Mouse (Mus musculus): ENCODE measurements around the gene Pes1. TPM values are rescaled to one million over a fixed set of nuclear protein-coding genes. Genes with fewer than 3 reads are reported as not detected.
A peak's percentile ranks its signal among the peaks of the same experiment; 100 is the strongest.

Pes1 gene
- total and polyA plus RNA-seq, 3 experiments = 240 to 498 (median 301) TPM

DNA sequence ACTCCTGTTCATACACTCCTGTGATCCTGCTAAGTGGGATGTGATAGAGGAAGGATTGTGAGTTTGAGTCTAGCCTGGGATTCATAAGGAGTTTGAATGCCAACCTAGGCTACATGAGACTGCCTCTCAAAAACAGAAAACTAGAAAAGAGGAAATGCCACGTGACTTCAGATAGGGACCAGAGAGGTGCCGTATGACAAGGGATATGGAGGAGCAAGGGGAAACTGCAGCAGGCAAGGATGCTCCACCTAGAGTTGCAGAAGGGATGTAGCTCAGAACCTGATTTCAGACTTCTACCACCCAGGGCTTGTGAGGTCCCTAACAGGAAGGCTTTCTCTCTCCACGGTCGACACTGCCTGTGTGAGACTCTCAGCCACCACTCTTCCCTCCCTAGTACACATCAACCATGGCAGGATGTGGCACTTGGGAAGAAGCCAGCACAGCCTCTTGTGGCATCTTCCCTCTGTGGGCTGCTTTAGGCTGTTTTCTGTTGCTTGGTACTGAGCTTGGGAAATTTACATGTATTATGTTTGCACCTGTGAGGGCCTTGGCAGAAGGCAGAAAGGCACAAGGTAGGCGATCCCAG is 41.5 kb downstream of the Pes1 start:
- Histone ChIP-seq H3K36me3 (ENCODE audit: control insufficient read depth in 1 of 2, insufficient read depth in 2 of 2, low read length in 2 of 2) (peaks cover 0 to 2% of the 10 kb centered on the region in 2 experiments; a peak in 1 of 4 replicates), H3K79me2 (ENCODE audit: control insufficient read depth, insufficient read depth, low read length, poor library complexity) (no peaks in the 10 kb centered on the region), H3K4me1 (ENCODE audit: control insufficient read depth in 1 of 2, insufficient read depth in 2 of 2, low read length in 2 of 2) (peaks cover 0 to 10% of the 10 kb centered on the region in 2 experiments; a peak in 2 of 4 replicates), H3K9me3 (replicated peaks; ENCODE audit: insufficient read depth, low read length) (no peaks in the 10 kb centered on the region), H3K27me3 (ENCODE audit: control insufficient read depth in 1 of 2, insufficient read depth in 2 of 2, low read length in 2 of 2) (no peaks in the 10 kb centered on the region; a peak in 1 of 4 replicates), H3K9ac (ENCODE audit: control insufficient read depth, low read depth, low read length, poor library complexity, severe bottlenecking) (no peak overlapping the region), H3K27ac (ENCODE audit: control insufficient read depth, low read depth, low read length) (no peak overlapping the region), H3K4me3 (ENCODE audit: control insufficient read depth in 1 of 2, insufficient read depth in 1 of 2, low read depth in 2 of 2, low read length in 2 of 2) (no peak overlapping the region)
- DNase-seq (ENCODE audit: low read depth, low spot score) = no peak
- TF ChIP-seq HCFC1 (IDR thresholded peaks at IDR 0.05; ENCODE audit: low read depth, low read length) (no peak), RCOR1 (IDR thresholded peaks at IDR 0.05; ENCODE audit: low read depth, low read length) (no peak), UBTF (IDR thresholded peaks at IDR 0.05; ENCODE audit: borderline replicate concordance, insufficient read depth, low read depth, low read length) (no peak), MAFK (IDR thresholded peaks at IDR 0.05; ENCODE audit: borderline replicate concordance, low read depth, low read length) (no peak), MXI1 (IDR thresholded peaks at IDR 0.05; ENCODE audit: low read depth, low read length) (no peak), USF2 (IDR thresholded peaks at IDR 0.05; ENCODE audit: borderline replicate concordance in 1 of 2, insufficient read depth in 1 of 2, low read depth in 1 of 2, low read length in 2 of 2) (0 out of 4 replicates have a peak, but pooled peaks of 1 of the 2 experiments have one; percentile 41), USF1 (IDR thresholded peaks at IDR 0.05; ENCODE audit: low read depth, low read length) (peak; percentile 81), POLR2AphosphoS2 (IDR thresholded peaks at IDR 0.05; ENCODE audit: low read length) (no peak), TAL1 (IDR thresholded peaks at IDR 0.05; ENCODE audit: low read length) (no peak), MAX (IDR thresholded peaks at IDR 0.05; ENCODE audit: low read length) (peak; percentile 65)

DNA sequence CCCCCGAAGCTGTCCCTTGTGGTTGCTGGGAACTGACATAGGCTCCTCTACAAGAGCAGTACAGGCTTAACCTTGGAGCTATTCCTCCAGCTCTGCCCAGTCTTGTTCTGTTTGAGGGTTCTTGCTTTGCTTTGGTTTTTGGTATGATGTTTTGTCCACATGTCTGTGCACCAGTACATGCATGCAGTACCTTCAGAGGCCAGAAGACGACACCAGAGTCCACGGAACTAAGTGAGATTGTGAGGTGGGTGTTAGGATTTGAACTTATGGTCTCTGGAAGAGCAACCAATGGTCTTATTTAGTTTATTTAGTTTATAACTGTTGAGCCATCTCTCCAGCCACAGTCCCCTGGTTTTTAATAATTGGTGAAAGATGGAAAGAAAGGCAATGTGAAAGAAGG is 42.7 kb downstream of the Pes1 start:
- H3K4me1 ChIP-seq (ENCODE audit: control insufficient read depth in 1 of 2, insufficient read depth in 2 of 2, low read length in 2 of 2) = peaks cover 0 to 10% of the 10 kb centered on the region in 2 experiments; a peak in 2 of 4 replicates
- H3K9me3 ChIP-seq (replicated peaks; ENCODE audit: insufficient read depth, low read length) = no peaks in the 10 kb centered on the region
- H3K36me3 ChIP-seq (ENCODE audit: control insufficient read depth in 1 of 2, insufficient read depth in 2 of 2, low read length in 2 of 2) = peaks cover 0 to 2% of the 10 kb centered on the region in 2 experiments; a peak in 1 of 4 replicates
- H3K79me2 ChIP-seq (ENCODE audit: control insufficient read depth, insufficient read depth, low read length, poor library complexity) = no peaks in the 10 kb centered on the region
- no peak overlapping the region for H3K9ac ChIP-seq (ENCODE audit: control insufficient read depth, low read depth, low read length, poor library complexity, severe bottlenecking)
- no peak overlapping the region for H3K27ac ChIP-seq (ENCODE audit: control insufficient read depth, low read depth, low read length)
- no peak for TF ChIP-seq CHD1 (IDR thresholded peaks at IDR 0.05; ENCODE audit: low read depth, low read length)
- TF ChIP-seq ZC3H11A (IDR thresholded peaks at IDR 0.05; ENCODE audit: low read depth, low read length) = peak; percentile 33; the same call in 1 of the 2 replicates
- TF ChIP-seq MXI1 (IDR thresholded peaks at IDR 0.05; ENCODE audit: low read depth, low read length) = 0 out of 2 replicates have a peak, but pooled peaks have one; percentile 18
- no peak for TF ChIP-seq JUND (IDR thresholded peaks at IDR 0.05; ENCODE audit: low read depth, low read length)
- TF ChIP-seq SMC3 (IDR thresholded peaks at IDR 0.05; ENCODE audit: low read depth, low read length) = peak; percentile 57
- TF ChIP-seq RAD21 (IDR thresholded peaks at IDR 0.05; ENCODE audit: low read depth, low read length) = peak; percentile 70
- TF ChIP-seq CTCF (IDR thresholded peaks at IDR 0.05 in 2 of 3, conservative IDR thresholded peaks at IDR 0.05 in 1 of 3; ENCODE audit: control insufficient read depth in 1 of 3, insufficient read depth in 1 of 3, low read depth in 2 of 3, low read length in 3 of 3, poor library complexity in 1 of 3, severe bottlenecking in 1 of 3) = peak; percentile 38 to 68 (median 51); a peak in 5 of 6 replicates
- H3K27me3 ChIP-seq (ENCODE audit: control insufficient read depth in 1 of 2, insufficient read depth in 2 of 2, low read length in 2 of 2) = peaks cover 0 to 1% of the 10 kb centered on the region in 2 experiments; a peak in 2 of 4 replicates
- peak; percentile 46 for DNase-seq (ENCODE audit: low read depth, low spot score)
- no peak overlapping the region for H3K4me3 ChIP-seq (ENCODE audit: control insufficient read depth in 1 of 2, insufficient read depth in 1 of 2, low read depth in 2 of 2, low read length in 2 of 2)
